ENCODE assay signal across 8 mouse cellular contexts in genomic region chr17:14279177-14279965, GRCm38 (mm10). TPM values are rescaled to one million over a fixed set of nuclear protein-coding genes. Genes with fewer than 3 reads are reported as not detected.
DNase-seq lines count a peak whose midpoint lies in the region; ATAC-seq and TF ChIP-seq lines count a peak whose summit lies in the region.

Gene Smoc2 (plus strand): TSS chr17:14279506.

- peak; percentile 92 for ATAC-seq in intestine, embryonic 15.5 days
- ATAC-seq in liver, postnatal 0 days = no peak
- no peak for ATAC-seq in CD4-positive, CD25-positive, alpha-beta regulatory T cell, adult 4 months

- peak within 1 kb of the TSS; percentile 43 for H3K4me3 ChIP-seq in cortical plate, adult 2 months (ENCODE audit: insufficient read depth, low read length)
- peak within 1 kb of the TSS; percentile 65 for H3K4me3 ChIP-seq in intestine, embryonic 15.5 days (replicated peaks)
- peak within 1 kb of the TSS; percentile 26; the same call in 1 of the 2 replicates for H3K4me3 ChIP-seq in liver, postnatal 0 days (ENCODE audit: low read depth, low read length)
- peak within 1 kb of the TSS; percentile 36 for H3K4me3 ChIP-seq in olfactory bulb, adult 2 months (ENCODE audit: insufficient read depth, low read depth, low read length)

- H3K27ac ChIP-seq in cortical plate, adult 2 months (ENCODE audit: insufficient read depth, low read length) = no peak within 1 kb of the TSS
- H3K27ac ChIP-seq in intestine, embryonic 15.5 days = 0 out of 2 replicates have a peak within 1 kb of the TSS, but pooled peaks have one; percentile 40
- H3K27ac ChIP-seq in liver, postnatal 0 days (ENCODE audit: low read depth) = no peak within 1 kb of the TSS
- no peak within 1 kb of the TSS for H3K27ac ChIP-seq in olfactory bulb, adult 2 months (ENCODE audit: insufficient read depth, low read depth, low read length)

- no peaks in the 10 kb centered on the region for H3K36me3 ChIP-seq in intestine, embryonic 15.5 days
- no peaks in the 10 kb centered on the region for H3K36me3 ChIP-seq in liver, postnatal 0 days (replicated peaks; ENCODE audit: insufficient read depth, low read length)

- no peaks in the 10 kb centered on the region for H3K9me3 ChIP-seq in intestine, embryonic 15.5 days
- H3K9me3 ChIP-seq in liver, postnatal 0 days (ENCODE audit: low read length) = no peaks in the 10 kb centered on the region

- 1% methylated on average over 57 of the region's 61 CpGs for WGBS in intestine, embryonic 15.5 days
- WGBS in liver, postnatal 0 days (ENCODE audit: insufficient replicate concordance) = 2% methylated on average over 50 of the region's 61 CpGs
- 1% methylated on average over 61 of the region's 61 CpGs for WGBS in olfactory bulb, adult 2 months

- H3K4me2 ChIP-seq in intestine, embryonic 15.5 days (replicated peaks) = peak within 1 kb of the TSS; percentile 98
- peak within 1 kb of the TSS; percentile 51 for H3K4me2 ChIP-seq in liver, postnatal 0 days (ENCODE audit: low read depth, low read length)

- H3K9ac ChIP-seq in intestine, embryonic 15.5 days = peak within 1 kb of the TSS; percentile 55
- no peak within 1 kb of the TSS for H3K9ac ChIP-seq in liver, postnatal 0 days (replicated peaks)

- H3K4me1 ChIP-seq in cortical plate, adult 2 months (ENCODE audit: control insufficient read depth, insufficient read depth, low read length) = no peaks in the 10 kb centered on the region
- peaks cover 16% of the 10 kb centered on the region; the same call in 1 of the 2 replicates for H3K4me1 ChIP-seq in intestine, embryonic 15.5 days (replicated peaks)
- H3K4me1 ChIP-seq in liver, postnatal 0 days (ENCODE audit: insufficient read depth) = no peaks in the 10 kb centered on the region
- H3K4me1 ChIP-seq in olfactory bulb, adult 2 months (ENCODE audit: control insufficient read depth, insufficient read depth, low read length) = peaks cover 17% of the 10 kb centered on the region

- TF ChIP-seq CTCF in cortical plate, adult 2 months (IDR thresholded peaks at IDR 0.05; ENCODE audit: extremely low read depth, insufficient read depth, low read length) = no peak
- no peak for TF ChIP-seq CTCF in liver, postnatal 0 days (IDR thresholded peaks at IDR 0.05; ENCODE audit: low read depth)
- TF ChIP-seq CTCF in olfactory bulb, adult 2 months (IDR thresholded peaks at IDR 0.05; ENCODE audit: insufficient read depth, low read depth, low read length) = no peak

- H3K27me3 ChIP-seq in intestine, embryonic 15.5 days (replicated peaks) = peaks cover 33% of the 10 kb centered on the region
- H3K27me3 ChIP-seq in liver, postnatal 0 days (ENCODE audit: insufficient read depth, low read length) = peaks cover 34% of the 10 kb centered on the region

- no peak for TF ChIP-seq POLR2A in cortical plate, adult 2 months (IDR thresholded peaks at IDR 0.05; ENCODE audit: extremely low read depth, insufficient read depth, low read length)
- TF ChIP-seq POLR2A in olfactory bulb, adult 2 months (IDR thresholded peaks at IDR 0.05; ENCODE audit: insufficient read depth, low read depth, low read length) = no peak

- TF ChIP-seq EP300 in liver, postnatal 0 days (IDR thresholded peaks at IDR 0.05; ENCODE audit: low read depth) = no peak

- no peak for DNase-seq in frontal cortex, adult 2 months (ENCODE audit: extremely low spot score in 1 of 2, low spot score in 1 of 2)
- DNase-seq in frontal cortex, postnatal 25 days (ENCODE audit: low spot score in 2 of 2) = no peak
- DNase-seq in gonadal fat pad, adult 2 months (ENCODE audit: low read depth) = no peak
- DNase-seq in liver, postnatal 0 days = no peak

RNA-seq across cellular contexts. Expression of gene Smoc2, which starts in this region (rescaled TPM):
- polyA plus RNA-seq in frontal cortex, adult 2 months (2012; rRNA removed) = 14.2 and 18.9 TPM in 2 replicates
- 11.0 and 14.2 TPM in 2 replicates for polyA plus RNA-seq in cortical plate, adult 2 months (2012; rRNA removed)
- polyA plus RNA-seq in gonadal fat pad, adult 2 months (2012; rRNA removed) = 98.9 and 103 TPM in 2 replicates
- 122 and 132 TPM in 2 replicates for polyA plus RNA-seq in intestine, embryonic 15.5 days (2015; fragmentation: Nextera tagmentation; extraction: Ambion mirVana)
- polyA plus RNA-seq in liver, postnatal 0 days (2015; fragmentation: Nextera tagmentation; extraction: Ambion mirVana) = 40.0 and 44.6 TPM in 2 replicates
- not detected in 2 replicates for polyA plus RNA-seq in olfactory bulb, adult 2 months (2012; ENCODE audit: insufficient read depth, insufficient read length, low replicate concordance, missing spikeins)
- polyA plus RNA-seq in CD4-positive, CD25-positive, alpha-beta regulatory T cell, adult 4 months (2017; shearing (Covaris generic)) = not detected

Comparison
In these comparisons a context has a peak if more than half of its experiments do, and no peak if none do; other contexts are left out.
1. RNA of gene Smoc2 (polyA plus RNA-seq): 122 to 132 TPM in intestine, embryonic 15.5 days, 98.9 to 103 TPM in gonadal fat pad, adult 2 months, 40.0 to 44.6 TPM in liver, postnatal 0 days, 14.2 to 18.9 TPM in frontal cortex, adult 2 months and 11.0 to 14.2 TPM in cortical plate, adult 2 months; not detected in CD4-positive, CD25-positive, alpha-beta regulatory T cell, adult 4 months and not detected in olfactory bulb, adult 2 months; every median in the first group is over 10 times any median in the second.
2. Peak in every context shown above with its lines, with median percentiles within 50 percentile points of each other: H3K4me3 ChIP-seq.